Comparison of ENCODE assay signal across 28 mouse cellular contexts in the genomic region with DNA sequence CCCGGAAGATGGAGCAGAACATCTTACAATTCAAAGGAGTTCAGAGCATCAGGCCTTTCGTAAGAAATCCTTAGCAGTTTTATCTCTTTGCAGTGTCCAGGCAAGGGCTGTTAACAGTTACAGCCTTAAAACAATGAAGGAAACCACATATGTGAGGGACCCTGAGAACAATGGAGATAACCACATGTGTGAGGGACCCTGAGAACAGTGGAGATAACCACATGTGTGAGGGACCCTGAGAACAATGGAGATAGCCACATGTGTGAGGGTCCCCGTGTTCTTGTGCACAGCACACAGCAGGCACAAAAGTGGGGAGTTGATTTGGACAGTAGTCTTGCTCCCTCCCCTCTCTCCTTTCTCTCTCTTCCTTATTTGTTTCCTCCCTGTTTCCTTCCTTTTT. TPM values are rescaled to one million over a fixed set of nuclear protein-coding genes. Genes with fewer than 3 reads are reported as not detected.
DNase-seq lines count a peak whose midpoint lies in the region; ATAC-seq and TF ChIP-seq lines count a peak whose summit lies in the region.
"Had no signal": no experiment of that assay in that cellular context is flagged by ENCODE, and none has a peak within 500 bp of the region (broad histone marks: within the 10 kb centered on the region; RNA-seq: fewer than 3 reads in every experiment).

No protein-coding gene starts in this region.

- H3K4me3 ChIP-seq in liver, embryonic 13.5 days (replicated peaks): no peak overlapping the region
- H3K4me3 ChIP-seq in liver, postnatal 0 days (ENCODE audit: low read depth, low read length): no peak overlapping the region
- H3K4me3 ChIP-seq: embryonic facial prominence, embryonic 15.5 days; erythroblast, embryonic 14.5 days; forebrain, embryonic 10.5 days; forebrain, embryonic 15.5 days; heart, embryonic 10.5 days; hindbrain, embryonic 12.5 days had no signal

- H3K9ac ChIP-seq in liver, embryonic 13.5 days: no peak overlapping the region
- no peak overlapping the region for H3K9ac ChIP-seq in liver, postnatal 0 days (replicated peaks)
- H3K9ac ChIP-seq: embryonic facial prominence, embryonic 15.5 days; forebrain, embryonic 15.5 days; hindbrain, embryonic 12.5 days had no signal

- H3K9me3 ChIP-seq in liver, embryonic 13.5 days (replicated peaks): no peaks in the 10 kb centered on the region
- H3K9me3 ChIP-seq in liver, postnatal 0 days (ENCODE audit: low read length): no peaks in the 10 kb centered on the region
- H3K9me3 ChIP-seq: embryonic facial prominence, embryonic 15.5 days; forebrain, embryonic 10.5 days; forebrain, embryonic 15.5 days; G1E; heart, embryonic 10.5 days; hindbrain, embryonic 12.5 days had no signal

- ATAC-seq in liver, embryonic 13.5 days (ENCODE audit: low read depth): peak; percentile 84
- ATAC-seq in liver, postnatal 0 days: peak; percentile 35; the same call in 1 of the 2 replicates
- ATAC-seq: activated CD4-positive, CD25-positive, alpha-beta regulatory T cell, adult 4 months; CD4-positive, CD25-positive, alpha-beta regulatory T cell, adult 4 months; forebrain, embryonic 15.5 days; hindbrain, embryonic 16.5 days; inflammation-experienced regulatory T-cells, adult 6 months; Patski had no signal

- H3K4me1 ChIP-seq in liver, embryonic 13.5 days (replicated peaks): peaks cover 17% of the 10 kb centered on the region
- H3K4me1 ChIP-seq in liver, postnatal 0 days (ENCODE audit: insufficient read depth): no peaks in the 10 kb centered on the region

- no peak overlapping the region for H3K4me2 ChIP-seq in liver, embryonic 13.5 days
- no peak overlapping the region for H3K4me2 ChIP-seq in liver, postnatal 0 days (ENCODE audit: low read depth, low read length)
- H3K4me2 ChIP-seq: embryonic facial prominence, embryonic 15.5 days; forebrain, embryonic 15.5 days; hindbrain, embryonic 12.5 days had no signal

- 18% methylated on average over 3 of the region's 3 CpGs for WGBS in liver, embryonic 13.5 days (ENCODE audit: insufficient replicate concordance)
- 44% methylated on average over 3 of the region's 3 CpGs for WGBS in liver, postnatal 0 days (ENCODE audit: insufficient replicate concordance)

- H3K27ac ChIP-seq in liver, embryonic 13.5 days: no peak overlapping the region
- H3K27ac ChIP-seq in liver, postnatal 0 days (ENCODE audit: low read depth): no peak overlapping the region
- H3K27ac ChIP-seq: embryonic facial prominence, embryonic 15.5 days; forebrain, embryonic 10.5 days; forebrain, embryonic 15.5 days; heart, embryonic 10.5 days; hindbrain, embryonic 12.5 days had no signal

- no peak for TF ChIP-seq EP300 in liver, postnatal 0 days (IDR thresholded peaks at IDR 0.05; ENCODE audit: low read depth)

- TF ChIP-seq CTCF in liver, postnatal 0 days (IDR thresholded peaks at IDR 0.05; ENCODE audit: low read depth): no peak

- H3K27me3 ChIP-seq in liver, embryonic 13.5 days: no peaks in the 10 kb centered on the region
- H3K27me3 ChIP-seq in liver, postnatal 0 days (ENCODE audit: insufficient read depth, low read length): no peaks in the 10 kb centered on the region
- H3K27me3 ChIP-seq: embryonic facial prominence, embryonic 15.5 days; forebrain, embryonic 15.5 days; hindbrain, embryonic 12.5 days; Patski had no signal

- peak; percentile 19 for DNase-seq in heart, adult 11 months
- DNase-seq in heart, adult 9 months (ENCODE audit: low spot score in 2 of 2): no peak
- no peak for DNase-seq in liver, embryonic 13.5 days
- DNase-seq in liver, postnatal 0 days: no peak
- DNase-seq in spleen, adult 12 weeks (ENCODE audit: low spot score): no peak
- DNase-seq in ovary, adult 18-20 months (ENCODE audit: low spot score): no peak
- no peak for DNase-seq in layer of hippocampus, adult 9-11 months
- DNase-seq: adrenal gland, postnatal 25 days; B cell, adult 2 months; cerebellum, adult 18-20 months; cerebellum, adult 9-11 months; cerebellum, postnatal 36 days; embryo, embryonic 11 days; gastrocnemius, postnatal 25 days; heart, postnatal 10 days; heart, postnatal 4 days had no signal

- H3K36me3 ChIP-seq in liver, embryonic 13.5 days: no peaks in the 10 kb centered on the region
- no peaks in the 10 kb centered on the region for H3K36me3 ChIP-seq in liver, postnatal 0 days (replicated peaks; ENCODE audit: insufficient read depth, low read length)
- H3K36me3 ChIP-seq: embryonic facial prominence, embryonic 15.5 days; forebrain, embryonic 10.5 days; forebrain, embryonic 15.5 days; G1E; heart, embryonic 10.5 days; hindbrain, embryonic 12.5 days had no signal

RNA-seq across cellular contexts. Expression of a gene that starts 12.3 kb away (rescaled TPM):
- polyA plus RNA-seq in liver, embryonic 13.5 days (2015; fragmentation: Nextera tagmentation; extraction: Ambion mirVana): 29.6 and 31.9 TPM in 2 replicates
- polyA plus RNA-seq in liver, postnatal 0 days (2015; fragmentation: Nextera tagmentation; extraction: Ambion mirVana): 16.1 and 17.4 TPM in 2 replicates

RNA-seq across cellular contexts. Expression of a gene that starts 13.6 kb away (rescaled TPM):
- polyA plus RNA-seq in liver, embryonic 13.5 days (2015; fragmentation: Nextera tagmentation; extraction: Ambion mirVana): 55.5 and 58.3 TPM in 2 replicates
- 84.6 and 95.6 TPM in 2 replicates for polyA plus RNA-seq in liver, postnatal 0 days (2015; fragmentation: Nextera tagmentation; extraction: Ambion mirVana)

RNA-seq across cellular contexts. Expression of a gene that starts 29.9 kb away (rescaled TPM):
- polyA plus RNA-seq in liver, embryonic 13.5 days (2015; fragmentation: Nextera tagmentation; extraction: Ambion mirVana): 1.5 and 1.7 TPM in 2 replicates
- polyA plus RNA-seq in liver, postnatal 0 days (2015; fragmentation: Nextera tagmentation; extraction: Ambion mirVana): 1.4 and 2.1 TPM in 2 replicates
- polyA plus RNA-seq: erythroblast, embryonic 14.5 days; G1E; Patski had no signal

RNA-seq across cellular contexts. Expression of a gene that starts 44.7 kb away (rescaled TPM):
- 2.5 and 2.9 TPM in 2 replicates for polyA plus RNA-seq in liver, embryonic 13.5 days (2015; fragmentation: Nextera tagmentation; extraction: Ambion mirVana)
- polyA plus RNA-seq in liver, postnatal 0 days (2015; fragmentation: Nextera tagmentation; extraction: Ambion mirVana): 2.3 and 2.9 TPM in 2 replicates
